Mouse (Mus musculus) kidney, postnatal 4 days (tissue): Measurements from ENCODE around the gene Psenen.

Source experiments
- DNase-seq, 2 experiments: peaks; one replicate each; pipeline ENCODE4 v3.0.0; 2021; ENCODE audit warnings: mixed read lengths in 2 of 2

Gene Psenen

DNA sequence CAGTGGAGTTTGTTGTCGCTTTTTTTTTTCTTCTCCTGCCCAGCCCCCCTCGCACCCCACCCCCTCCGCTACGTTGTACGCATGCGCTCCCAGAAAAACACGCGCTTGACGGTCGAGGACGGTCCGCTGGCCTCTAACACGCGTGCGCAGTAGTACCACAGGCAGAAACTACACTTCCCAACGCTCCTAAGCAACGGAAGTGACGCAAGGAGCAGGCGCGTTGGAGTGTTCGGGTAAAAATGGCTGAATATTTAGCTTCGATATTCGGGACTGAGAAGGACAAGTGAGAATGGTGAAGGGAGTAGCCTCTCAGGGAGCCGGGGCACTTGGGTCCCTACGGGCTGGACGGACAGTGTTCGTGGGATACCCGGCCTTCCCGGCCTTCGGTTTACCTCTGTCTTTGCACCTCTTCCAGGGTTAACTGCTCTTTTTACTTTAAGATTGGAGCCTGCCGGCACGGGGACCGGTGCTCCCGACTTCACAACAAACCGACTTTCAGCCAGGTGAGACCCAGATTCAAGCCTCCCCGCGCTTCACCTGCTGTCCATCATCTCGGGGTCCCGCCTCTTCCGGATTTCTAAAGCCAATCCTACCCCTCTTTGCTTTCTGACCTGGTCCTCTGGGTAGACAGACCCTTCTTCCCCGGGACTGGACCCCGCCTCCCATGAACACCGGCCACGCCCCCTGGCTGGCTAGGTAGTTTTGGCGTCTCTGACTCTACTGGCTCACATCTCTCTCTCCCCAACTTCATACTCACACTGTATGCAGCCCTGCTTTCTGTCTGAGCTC, at the start of gene Psenen, which contains the start of the genes U2af1l4 and Gm49396:
Gene Psenen, minus strand, starts transcription at position 511 of the 789 bp plus-strand sequence.
Gene U2af1l4, plus strand, starts transcription at position 185 of the 789 bp plus-strand sequence.
Gene Gm49396, plus strand, starts transcription at position 228 of the 789 bp plus-strand sequence.
- DNase-seq, result peak; percentile 96 to 98

- DNase-seq, result no peak
Measured at GRCm38 (mm10) chr7:30612654-30613402, 49.4 kb upstream of the Psenen start, which contains the start of gene Upk1a. Gene Upk1a (minus strand): TSS chr7:30612847.

DNA sequence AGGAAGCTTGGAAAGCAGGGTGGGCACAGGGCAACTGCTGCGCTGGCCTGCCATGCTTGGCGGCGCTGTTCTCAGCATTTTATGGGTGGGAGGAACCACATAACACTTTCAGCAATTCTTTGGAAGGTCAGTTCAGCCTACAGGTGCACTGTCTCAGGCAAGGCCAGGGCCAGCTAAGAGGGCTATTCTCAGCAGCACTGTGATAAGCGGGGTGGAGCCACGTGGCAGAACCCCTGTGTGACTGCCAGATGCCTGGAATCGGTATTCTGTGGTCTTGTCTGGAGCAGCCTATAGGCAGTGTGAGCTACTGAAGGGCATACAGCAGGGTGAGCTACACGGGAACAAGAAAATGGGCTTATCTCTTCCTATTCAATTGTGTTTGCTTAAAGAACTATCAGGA, 46.6 kb upstream of the Psenen start:
- DNase-seq, result no peak

GRCm38 (mm10) chr7:30608476-30608875, 45.0 kb upstream of the Psenen start:
- no peak for DNase-seq

GRCm38 (mm10) chr7:30607706-30608309, 44.4 kb upstream of the Psenen start:
- peak; percentile 79 to 84 for DNase-seq

GRCm38 (mm10) chr7:30604944-30605343, 41.5 kb upstream of the Psenen start:
- no peak for DNase-seq

GRCm38 (mm10) chr7:30604424-30604823, 41.0 kb upstream of the Psenen start:
- DNase-seq, result no peak

GRCm38 (mm10) chr7:30602583-30602982, 39.2 kb upstream of the Psenen start:
- DNase-seq, result peak; percentile 63 to 74

- peak in 1 of 2 experiments; percentile 51 for DNase-seq
Measured at GRCm38 (mm10) chr7:30600651-30601050, 37.2 kb upstream of the Psenen start.

- DNase-seq, result peak; percentile 92 to 96
Measured at GRCm38 (mm10) chr7:30599933-30600353, 36.5 kb upstream of the Psenen start.

GRCm38 (mm10) chr7:30598786-30599185, 35.4 kb upstream of the Psenen start, which contains the start of gene Zbtb32:
Gene Zbtb32 (minus strand): TSS chr7:30598909.
- no peak for DNase-seq

- DNase-seq, result no peak
Measured at GRCm38 (mm10) chr7:30596811-30597210, 33.4 kb upstream of the Psenen start.

DNA sequence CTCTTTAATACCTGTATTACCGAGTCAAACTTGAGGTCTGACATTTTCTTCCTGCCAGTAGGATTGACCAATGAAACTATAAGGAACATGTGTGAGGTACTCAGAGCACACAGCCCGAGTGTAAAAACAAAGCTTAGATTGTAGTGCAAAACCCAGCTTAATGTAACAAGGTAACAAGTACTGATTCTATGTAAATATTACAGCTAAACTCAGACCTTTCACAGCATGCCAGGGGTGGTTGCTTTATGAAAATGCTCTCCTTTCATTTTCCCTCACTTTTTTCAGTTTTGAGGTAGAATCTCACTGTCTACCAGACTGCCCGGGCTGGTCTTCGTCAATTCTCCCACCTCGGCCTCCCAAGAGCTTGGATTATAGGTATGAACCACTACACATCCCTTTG, 32.7 kb upstream of the Psenen start:
- DNase-seq, result no peak

- no peak for DNase-seq
Measured at GRCm38 (mm10) chr7:30594510-30595024, 31.1 kb upstream of the Psenen start.

DNA sequence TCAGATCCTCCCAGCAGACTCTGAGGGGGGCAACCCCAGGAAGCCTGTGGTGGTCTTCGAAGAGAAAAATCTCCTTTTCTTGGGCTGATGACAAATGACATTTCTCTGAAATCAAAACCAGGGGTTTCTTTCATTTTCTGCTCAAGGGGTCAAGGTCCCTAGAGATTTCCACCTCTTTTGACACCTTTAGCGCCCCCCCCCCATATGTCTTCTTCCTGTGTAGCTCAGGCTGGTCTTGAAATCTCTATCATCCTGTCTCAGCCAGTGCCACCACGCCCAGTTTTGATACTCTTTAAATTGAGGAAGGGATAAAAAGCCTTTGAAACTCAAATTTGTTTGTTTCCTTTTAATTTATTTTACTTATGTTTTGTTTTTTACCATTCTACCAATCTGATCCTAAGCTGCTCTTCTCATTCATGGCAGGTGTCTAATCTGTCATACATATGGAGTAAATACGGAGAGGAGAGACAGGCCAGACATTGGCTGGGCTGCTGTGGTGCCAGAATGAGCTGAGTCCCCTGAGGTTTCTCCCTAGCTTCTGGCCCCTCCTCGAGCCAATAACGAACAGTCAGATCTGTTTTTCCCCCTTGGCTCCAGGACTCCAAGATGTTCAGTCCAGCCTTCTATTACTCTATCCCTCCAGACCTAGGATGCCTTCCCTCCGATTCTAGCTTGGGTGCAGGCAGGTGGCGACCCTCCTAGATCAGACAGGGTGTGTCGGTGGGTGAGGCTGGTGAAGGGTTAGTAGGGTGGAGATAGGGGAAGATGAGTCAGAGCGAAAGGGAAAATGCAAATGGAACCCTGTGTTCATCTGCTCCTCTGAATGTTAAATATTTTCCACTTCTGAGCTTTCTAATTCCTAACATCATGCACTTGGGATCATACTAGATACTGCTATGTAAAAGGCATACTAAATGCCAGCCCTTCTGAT, 30.4 kb upstream of the Psenen start:
- no peak for DNase-seq

- DNase-seq, result no peak
Measured at GRCm38 (mm10) chr7:30592772-30593423, 29.5 kb upstream of the Psenen start.

GRCm38 (mm10) chr7:30591605-30591951, 28.2 kb upstream of the Psenen start:
- DNase-seq, result no peak

DNA sequence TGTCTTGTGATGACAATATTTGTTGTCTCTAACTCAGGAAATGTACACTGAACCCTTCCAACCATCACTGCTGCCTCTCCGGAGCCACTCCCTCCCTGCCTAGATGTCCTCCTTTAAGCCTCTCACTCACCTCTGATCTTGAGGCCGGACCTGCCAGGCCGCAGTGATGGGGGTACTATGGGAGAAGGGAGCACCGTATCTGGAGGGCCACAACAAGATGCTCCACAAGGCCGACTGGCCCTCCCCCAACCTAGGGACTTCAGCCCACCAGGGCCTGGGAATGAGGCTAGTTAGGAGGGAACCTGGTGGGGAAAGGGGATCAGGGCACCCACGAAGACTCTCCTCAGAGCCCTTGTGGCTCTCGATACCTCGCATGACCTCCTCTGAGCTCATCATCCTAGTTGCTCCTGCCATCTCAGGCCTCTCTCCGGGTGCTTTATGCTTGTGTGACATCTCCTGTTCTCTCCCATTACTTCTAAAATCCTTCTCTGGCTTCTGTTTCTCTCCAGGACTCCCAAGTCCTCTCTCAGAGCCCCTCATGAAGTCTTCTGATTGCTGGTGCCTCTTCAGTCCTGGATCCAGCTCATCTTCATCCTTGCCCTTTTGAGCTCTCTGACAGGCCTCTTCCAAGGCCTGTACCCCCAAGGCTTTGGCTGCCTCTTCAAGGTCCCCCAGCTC, 27.6 kb upstream of the Psenen start:
- no peak for DNase-seq

DNA sequence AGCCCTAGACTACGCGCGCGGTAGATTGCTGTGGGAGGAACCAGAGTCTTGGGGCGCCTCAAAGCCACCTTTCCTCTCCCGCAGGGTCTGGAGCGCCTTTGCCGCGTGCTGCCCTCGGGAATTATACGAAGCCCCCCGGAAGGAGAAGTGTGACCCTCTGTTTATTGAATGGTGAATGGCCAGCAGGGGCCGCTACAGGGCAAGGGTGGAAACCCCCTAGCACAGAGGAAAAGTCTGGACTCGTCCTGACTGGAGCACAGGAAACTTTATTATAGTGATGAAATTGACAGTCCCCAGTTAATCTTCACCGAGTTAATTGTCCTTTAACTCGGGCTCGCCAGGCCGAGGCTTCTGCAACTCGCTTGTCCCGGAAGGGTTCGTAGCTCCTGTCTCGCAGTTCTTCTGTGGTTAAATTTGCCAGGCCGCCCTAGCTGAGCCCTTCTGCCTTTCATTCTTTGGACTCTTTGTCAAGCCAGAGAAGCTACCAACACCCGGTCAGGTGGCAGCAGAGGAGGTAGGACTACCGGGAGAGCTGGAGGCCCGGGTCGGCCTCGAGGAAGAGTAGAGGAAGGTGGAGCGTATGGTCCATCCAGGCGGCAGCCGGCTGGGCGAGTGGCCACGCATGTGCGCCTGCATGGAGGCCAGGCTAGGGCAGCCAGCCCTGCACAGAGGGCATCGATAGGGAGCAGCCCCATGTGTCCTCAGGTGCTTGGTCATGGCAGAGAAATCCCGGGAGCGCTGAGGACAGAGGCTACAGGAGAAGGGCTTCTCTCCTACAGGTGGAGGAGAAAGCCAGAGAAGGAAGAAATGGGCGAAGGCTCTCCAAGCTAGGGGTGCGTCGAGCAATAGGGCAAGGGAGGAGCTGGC, 26.2 kb upstream of the Psenen start:
- DNase-seq, result peak; percentile 95
